Mouse (Mus musculus) activated CD4-positive, CD25-positive, alpha-beta regulatory T cell, adult 4 months (primary cell): ENCODE data around the gene 4921501E09Rik. TPM values are rescaled to one million over a fixed set of nuclear protein-coding genes. Genes with fewer than 3 reads are reported as not detected.
A peak's percentile ranks its signal among the peaks of the same experiment; 100 is the strongest.
"Not testable (repeated sequence)": the region's sequence is repeated elsewhere in the genome, so short reads cannot be mapped to it uniquely, and the experiment has no call there.

Experiments
- ATAC-seq: one replicate; pipeline ENCODE4 v1.8.0; 2017
- polyA plus RNA-seq, 2 experiments: library from polyadenylated mRNA; unstranded; fragments of 100-300 nt; shearing (Covaris generic); gene quantifications; one replicate each; pipeline ENCODE4 v1.2.1; 2017

4921501E09Rik gene
- not detected for polyA plus RNA-seq

DNA sequence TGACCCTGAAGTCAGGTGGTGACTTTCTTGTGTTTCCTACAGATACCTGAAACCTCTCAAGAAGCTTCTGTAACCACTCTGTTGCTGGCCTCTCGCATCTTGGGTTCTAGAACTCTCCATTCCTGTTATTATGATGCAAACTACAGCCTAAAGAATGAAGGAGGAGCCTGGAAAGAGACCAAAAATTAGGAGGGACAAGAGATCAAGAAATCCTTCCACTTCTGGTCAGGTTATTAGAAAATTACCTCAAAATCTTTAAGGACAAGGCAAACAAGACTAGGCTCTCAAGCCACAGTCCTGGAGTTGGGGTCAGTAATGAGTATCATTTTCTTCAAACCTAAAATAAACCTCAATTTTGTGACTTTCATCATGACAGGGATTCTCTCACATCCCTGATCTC lies at the start of gene 4921501E09Rik:
Gene 4921501E09Rik, minus strand, starts transcription at position 101 of the 400 bp plus-strand sequence.
- ATAC-seq, result no peak

DNA sequence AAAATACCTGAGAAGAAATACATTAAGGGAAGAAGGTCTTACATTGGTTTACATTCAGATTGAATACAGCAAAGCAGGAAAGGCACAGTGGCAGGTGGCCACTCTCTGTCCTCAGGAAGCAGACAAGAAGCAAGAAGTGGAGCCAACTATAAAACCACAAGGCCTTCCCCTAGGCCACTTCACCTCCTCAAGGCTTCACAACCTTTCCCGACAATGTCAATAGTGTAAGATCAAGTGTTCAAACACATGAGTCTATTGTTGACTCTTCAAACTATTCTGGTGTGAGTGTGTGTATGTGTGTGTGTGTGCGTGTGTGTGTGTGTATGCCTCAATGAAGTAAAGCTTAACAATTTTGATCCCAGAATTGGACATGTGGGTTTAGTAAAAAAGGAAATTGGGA lies 29.5 kb upstream of the 4921501E09Rik start:
- no peak for ATAC-seq

DNA sequence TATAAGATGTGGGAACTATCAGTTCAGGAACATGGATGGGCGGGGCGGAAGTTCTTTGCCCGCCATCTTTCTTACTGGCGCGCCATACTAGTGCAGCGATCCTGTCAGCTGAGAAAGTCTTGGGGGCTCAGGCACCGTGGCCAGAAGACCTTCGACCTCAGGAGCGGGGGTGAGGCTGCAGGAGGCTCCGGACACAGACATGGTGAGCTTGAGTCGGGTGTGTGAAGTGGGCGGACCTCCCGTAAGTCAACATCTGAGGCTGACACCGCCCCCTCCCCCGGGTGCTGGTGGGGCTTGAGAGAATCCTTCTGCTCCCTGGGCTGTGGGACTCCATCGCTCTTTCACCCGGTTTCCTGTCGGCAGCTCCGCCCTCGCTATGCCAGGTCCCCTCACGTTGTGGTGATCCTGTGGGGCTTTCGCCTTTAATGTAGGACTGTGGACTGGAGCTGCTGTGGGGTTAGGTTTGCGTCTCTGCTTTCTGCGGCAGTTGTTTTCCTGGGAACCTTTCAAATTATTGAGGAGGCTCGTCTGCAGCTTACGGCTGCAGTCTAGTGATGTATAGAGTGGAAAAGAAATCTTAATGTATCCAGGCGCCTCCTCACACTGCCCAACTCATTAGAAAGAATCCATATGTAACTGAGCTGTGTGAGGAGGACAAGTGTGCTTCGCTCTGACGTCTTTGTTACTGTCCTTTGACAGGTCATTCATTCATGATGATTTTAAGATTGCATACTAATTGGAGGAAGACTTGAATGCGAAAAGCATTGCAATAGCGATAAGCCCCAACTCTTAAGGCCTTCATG lies 24.7 kb upstream of the 4921501E09Rik start:
- peak; percentile 33 for ATAC-seq

DNA sequence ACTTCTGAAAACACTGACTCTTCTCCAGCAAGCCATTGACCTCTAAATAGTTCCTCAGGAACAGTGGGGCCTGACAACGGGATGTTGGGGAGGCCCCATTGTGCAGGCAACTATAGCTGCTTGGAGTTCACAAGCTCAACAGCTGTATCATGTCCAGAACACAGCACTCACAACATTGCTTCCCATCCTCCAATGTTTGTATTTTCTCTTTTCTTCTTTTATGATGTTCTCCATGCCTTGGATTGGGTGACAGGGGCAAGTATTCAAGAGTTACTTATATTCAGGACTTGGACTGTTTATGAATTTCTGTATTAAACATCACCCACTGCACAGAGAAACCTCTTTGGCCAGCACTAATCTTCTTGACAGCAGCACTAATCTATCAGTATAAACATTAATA lies 23.8 kb upstream of the 4921501E09Rik start:
- no peak for ATAC-seq

DNA sequence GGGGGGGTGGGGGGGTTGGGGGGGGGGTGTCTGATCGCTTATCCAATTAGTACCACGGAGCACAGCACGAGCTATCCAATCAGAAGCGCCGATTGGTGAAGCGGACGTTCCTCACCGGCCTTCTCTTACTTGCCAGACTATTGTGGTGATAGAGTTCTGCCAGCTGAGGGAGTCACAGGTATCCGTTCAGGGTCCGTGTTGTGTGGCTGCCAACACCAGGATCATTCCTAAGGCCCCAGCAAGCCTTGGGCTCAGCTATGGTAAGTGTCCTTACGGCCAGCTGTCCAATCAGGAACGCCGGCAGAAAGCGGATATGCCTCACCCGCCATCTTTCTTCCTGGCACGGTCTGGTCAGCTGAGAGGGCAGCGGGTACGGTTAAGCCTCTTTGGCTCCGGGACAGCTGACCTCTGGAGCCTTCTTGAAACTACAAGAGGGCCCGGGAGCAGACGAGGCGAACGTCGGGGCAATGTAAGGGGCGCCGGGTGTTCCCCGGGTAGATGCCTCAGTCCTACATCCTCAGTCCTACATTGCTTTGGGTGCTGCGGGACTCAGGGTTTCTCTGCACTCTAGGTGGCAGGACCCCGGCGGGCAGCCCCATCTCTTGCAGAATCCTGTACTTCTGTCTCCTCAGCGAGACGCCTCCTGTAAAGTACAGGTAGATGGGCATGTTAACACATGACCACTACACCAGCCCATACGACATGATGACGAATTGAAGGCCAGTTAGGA lies 21.5 kb upstream of the 4921501E09Rik start, which contains the start of gene Zfp563:
Gene Zfp563, plus strand, starts transcription at position 91 of the 730 bp plus-strand sequence.
- peak; percentile 82 for ATAC-seq

DNA sequence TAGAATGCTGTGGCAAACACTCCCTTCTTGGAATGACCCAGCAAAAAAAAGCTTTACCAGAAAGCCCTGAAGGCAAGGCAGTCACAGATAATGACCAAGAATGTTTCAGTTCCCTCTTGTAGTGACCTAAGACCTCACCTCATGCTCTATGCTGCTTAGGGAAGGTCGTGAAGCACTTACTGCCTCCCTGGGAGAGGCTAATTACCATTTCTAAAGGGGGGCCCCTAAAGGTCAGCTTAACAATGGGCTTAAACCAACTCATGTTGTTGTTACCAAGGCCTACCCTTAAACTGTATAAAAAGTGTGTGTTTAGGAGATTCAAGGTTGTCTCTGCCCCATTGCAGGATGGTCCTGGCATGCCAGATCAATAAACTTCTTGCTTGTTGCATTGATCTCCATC lies 4.9 kb downstream of the 4921501E09Rik start:
- no peak for ATAC-seq

DNA sequence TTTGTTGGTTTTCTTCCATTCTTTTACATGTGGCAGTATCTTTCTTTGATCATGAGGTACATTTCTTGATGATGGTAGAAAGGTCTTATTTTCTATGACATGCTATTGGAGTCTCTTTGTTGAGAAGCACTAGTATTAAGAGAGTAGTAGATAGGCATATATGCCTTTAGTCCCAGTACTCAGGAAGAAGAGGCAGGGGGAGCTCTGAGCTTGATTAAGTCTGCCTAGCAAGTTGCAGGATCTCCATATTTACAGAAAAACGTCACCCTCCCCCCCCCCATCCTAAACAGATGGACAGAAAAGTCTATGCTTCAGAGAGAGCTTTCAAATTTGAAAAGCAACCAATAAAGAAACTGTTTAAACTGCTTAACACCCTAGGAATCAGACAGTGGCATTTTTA lies 9.1 kb downstream of the 4921501E09Rik start:
- no peak for ATAC-seq

DNA sequence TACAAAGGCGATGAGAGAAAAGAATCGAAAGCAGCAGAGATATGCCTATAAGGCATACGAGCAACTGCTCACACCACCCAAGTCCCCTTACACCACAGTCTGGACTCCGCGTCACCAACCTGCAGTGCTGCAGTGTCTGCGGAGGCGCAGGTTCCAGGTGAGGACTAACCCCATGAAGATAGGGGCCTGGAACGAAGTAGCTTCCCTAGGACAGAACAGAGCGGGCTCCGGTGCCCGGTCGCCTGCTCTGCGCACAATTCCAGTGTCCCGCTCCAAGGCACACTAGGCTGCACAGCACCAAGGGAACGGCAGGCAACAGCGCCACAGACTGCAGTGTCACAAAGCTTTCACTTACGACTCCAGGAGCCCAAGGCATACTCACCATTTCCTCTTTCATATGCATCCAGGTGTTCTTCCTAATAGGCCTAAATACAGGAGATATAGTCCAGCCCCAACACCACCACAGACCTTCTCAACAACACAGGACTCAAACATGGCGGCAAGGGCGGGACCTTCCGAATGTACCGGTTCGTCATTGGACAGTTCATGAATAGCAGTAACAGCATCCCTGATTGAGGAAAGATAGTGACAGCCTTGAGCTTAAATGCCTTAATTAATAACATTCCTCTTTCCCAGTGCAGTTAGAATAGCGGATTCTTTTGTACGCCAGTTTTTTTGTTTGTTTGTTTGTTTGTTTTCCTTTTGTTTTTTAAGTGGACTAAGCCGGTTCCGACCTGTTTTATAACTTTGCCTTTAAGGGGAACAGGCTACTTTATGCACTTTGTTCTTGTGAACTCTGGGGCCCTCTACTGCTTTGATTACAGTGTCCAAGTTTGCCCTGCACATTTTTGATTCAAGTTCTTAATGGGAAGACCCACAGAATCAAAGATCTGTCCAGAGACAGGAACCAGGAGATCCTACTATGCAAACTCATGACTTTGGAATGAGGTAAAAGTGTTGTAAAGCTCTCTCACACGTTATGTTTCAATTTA lies 34.7 kb downstream of the 4921501E09Rik start, which contains the start of gene Zfp763:
Gene Zfp763, minus strand, starts transcription at position 503 of the 992 bp plus-strand sequence.
- peak; percentile 88 for ATAC-seq

DNA sequence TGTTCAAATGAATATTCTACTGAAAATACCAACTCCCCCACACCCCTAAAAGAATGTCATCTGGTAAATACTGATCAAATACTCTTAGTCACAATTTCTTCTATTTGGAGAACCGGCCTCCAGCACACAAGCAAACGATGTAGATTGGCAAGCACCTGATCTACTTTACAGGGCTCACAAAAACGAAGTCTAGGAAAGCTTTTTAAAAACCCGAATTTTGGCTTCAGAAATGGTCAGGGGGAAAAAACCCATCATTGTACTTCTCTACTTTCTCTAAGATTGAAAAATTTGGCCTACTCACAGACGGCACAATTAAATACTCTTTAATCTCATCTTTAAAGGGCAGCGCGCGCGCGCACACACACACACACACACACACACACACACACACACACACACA lies 35.5 kb downstream of the 4921501E09Rik start:
- ATAC-seq, result no peak

DNA sequence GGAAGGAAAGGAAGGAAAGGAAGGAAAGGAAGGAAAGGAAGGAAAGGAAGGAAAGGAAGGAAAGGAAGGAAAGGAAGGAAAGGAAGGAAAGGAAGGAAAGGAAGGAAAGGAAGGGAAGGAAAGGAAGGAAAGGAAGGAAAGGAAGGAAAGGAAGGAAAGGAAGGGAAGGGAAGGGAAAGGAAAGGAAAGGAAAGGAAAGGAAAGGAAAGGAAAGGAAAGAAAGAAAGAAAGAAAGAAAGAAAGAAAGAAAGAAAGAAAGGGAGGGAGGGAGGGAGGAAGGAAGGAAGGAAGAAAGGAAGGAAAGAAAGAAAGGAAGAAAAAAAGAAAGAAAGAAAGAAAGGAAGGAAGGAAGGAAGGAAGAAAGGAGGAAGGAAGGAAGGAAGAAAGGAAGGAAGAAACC lies 47.4 kb downstream of the 4921501E09Rik start:
- not testable (repeated sequence) for ATAC-seq

Other genes with a start within 250 kb of the 4921501E09Rik start
- 1 to 10 TPM; 5.8 to 8.1 TPM for gene Zfp799, start 237.8 kb downstream of the 4921501E09Rik start, polyA plus RNA-seq
- gene Zfp870, start 176.4 kb downstream of the 4921501E09Rik start, polyA plus RNA-seq, result 1 to 10 TPM; 5.6 to 8.0 TPM
- not detected for gene Cyp4f14, start 150.7 kb downstream of the 4921501E09Rik start, polyA plus RNA-seq
- 10 to 100 TPM; 26.7 to 31.2 TPM for gene Cyp4f13, start 120.7 kb downstream of the 4921501E09Rik start, polyA plus RNA-seq
- gene Zfp472, start 102.2 kb downstream of the 4921501E09Rik start, polyA plus RNA-seq, result 10 to 100 TPM; 24.7 to 27.8 TPM
- gene Zfp952, start 74.9 kb downstream of the 4921501E09Rik start, polyA plus RNA-seq, result 10 to 100 TPM; 17.8 to 18.1 TPM
- gene Zfp763, start 34.7 kb downstream of the 4921501E09Rik start, polyA plus RNA-seq, result 1 to 10 TPM; 7.9 to 8.9 TPM
- 1 to 10 TPM; 5.8 to 6.1 TPM for gene Zfp563, start 21.3 kb upstream of the 4921501E09Rik start, polyA plus RNA-seq
- gene Morc2b, start 71.6 kb upstream of the 4921501E09Rik start, polyA plus RNA-seq, result not detected
- gene Olfr55, start 100.4 kb upstream of the 4921501E09Rik start, polyA plus RNA-seq, result not detected
- not detected for gene Olfr239, start 123.2 kb upstream of the 4921501E09Rik start, polyA plus RNA-seq
- gene Olfr1564, start 153.6 kb upstream of the 4921501E09Rik start, polyA plus RNA-seq, result not detected
- 10 to 100 TPM; 12.4 to 14.4 TPM for gene Zfp955a, start 187.1 kb upstream of the 4921501E09Rik start, polyA plus RNA-seq
- gene Olfr63, start 196.6 kb upstream of the 4921501E09Rik start, polyA plus RNA-seq, result under 1 TPM in 1 of 2 experiments, not detected in 1; 0.12 TPM
- gene Zfp955b, start 221.5 kb upstream of the 4921501E09Rik start, polyA plus RNA-seq, result 1 to 10 TPM; 7.9 to 8.8 TPM